Mouse (Mus musculus): ENCODE measurements around the gene Pecam1. TPM values are rescaled to one million over a fixed set of nuclear protein-coding genes. Genes with fewer than 3 reads are reported as not detected.
"Not testable (repeated sequence)": the region's sequence is repeated elsewhere in the genome, so short reads cannot be mapped to it uniquely, and the experiment has no call there.

Pecam1 gene
- 10 to 100 TPM; 18.5 to 19.7 TPM for total RNA-seq (2021)
- long read RNA-seq, partial matches to known transcripts, result 2 of 7 reads
- long read RNA-seq, other reads (novel, unspliced or antisense), result 2 of 7 reads

- DNase-seq (ENCODE audit: low spot score in 2 of 2), result no peak
These were observed at the start of gene Pecam1 for GRCm38 (mm10) chr11:106750121-106750751. Gene Pecam1, minus strand, starts transcription at chr11:106750628.

DNA sequence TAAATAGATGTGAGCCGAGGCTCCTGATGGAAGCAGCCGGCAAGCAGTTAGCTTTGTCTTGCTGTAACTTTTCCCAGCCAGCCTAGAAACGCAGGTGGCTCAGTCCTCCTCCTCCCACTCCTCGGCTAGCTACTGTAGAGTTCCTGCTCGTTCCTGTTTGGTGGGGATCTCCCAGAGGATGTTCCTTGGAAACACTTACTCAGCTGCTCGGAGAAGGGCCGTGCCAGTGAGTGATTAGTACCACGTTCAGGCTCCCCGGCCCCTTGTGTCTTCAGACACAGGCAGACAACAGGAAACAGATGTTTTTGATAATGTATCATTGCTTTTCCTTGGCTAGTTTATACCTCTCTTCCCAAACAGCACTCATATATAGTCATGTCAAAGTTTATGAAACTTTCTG is 45.3 kb upstream of the Pecam1 start:
- no peak for DNase-seq (ENCODE audit: low spot score in 2 of 2)

DNA sequence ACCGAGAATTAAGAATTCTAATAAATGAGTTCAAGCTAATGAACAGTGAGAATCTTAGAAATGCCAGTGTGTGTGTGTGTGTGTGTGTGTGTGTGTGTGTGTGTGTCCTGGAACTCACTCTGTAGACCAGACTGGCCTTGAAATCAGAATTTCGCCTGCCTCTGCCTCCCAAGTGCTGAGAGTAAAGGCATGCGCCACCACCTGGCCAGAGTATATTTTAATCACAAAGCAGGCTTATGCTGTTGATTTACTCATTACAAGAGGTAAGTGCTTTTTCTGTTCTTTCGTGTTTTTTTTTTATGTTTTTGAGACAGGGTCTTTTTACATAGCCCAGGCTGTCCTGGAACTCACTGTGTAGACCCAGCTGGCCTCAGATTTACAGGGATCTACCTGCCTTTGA is 43.4 kb upstream of the Pecam1 start:
- no peak for DNase-seq (ENCODE audit: low spot score in 2 of 2)

DNA sequence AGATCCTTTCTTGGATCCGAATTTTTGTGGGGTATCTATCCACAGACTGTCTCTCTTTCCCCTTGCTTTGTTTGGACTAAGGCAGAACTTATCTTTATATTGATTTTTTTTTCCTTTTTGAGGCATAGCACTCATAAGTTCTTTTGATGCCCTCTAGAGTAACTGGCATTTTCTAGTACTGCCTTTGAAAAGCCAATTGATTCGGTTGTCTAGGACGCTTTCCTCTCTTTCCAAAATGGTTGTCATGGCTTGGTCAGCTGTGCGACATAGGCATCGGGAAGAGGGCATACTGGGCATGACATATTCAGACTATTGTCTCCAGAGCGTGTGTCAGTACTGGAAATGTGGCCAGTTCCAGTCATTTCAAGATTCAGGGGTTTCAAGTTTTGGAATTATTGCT is 39.2 kb upstream of the Pecam1 start:
- DNase-seq (ENCODE audit: low spot score in 2 of 2), result no peak

GRCm38 (mm10) chr11:106788775-106789459 is 38.5 kb upstream of the Pecam1 start, which contains the start of the genes Ddx5 and Cep95:
Gene Ddx5, minus strand, starts transcription at chr11:106789185.
Gene Cep95, plus strand, starts transcription at chr11:106789252.
- peak; percentile 96 to 97 for DNase-seq (ENCODE audit: low spot score in 2 of 2)

DNA sequence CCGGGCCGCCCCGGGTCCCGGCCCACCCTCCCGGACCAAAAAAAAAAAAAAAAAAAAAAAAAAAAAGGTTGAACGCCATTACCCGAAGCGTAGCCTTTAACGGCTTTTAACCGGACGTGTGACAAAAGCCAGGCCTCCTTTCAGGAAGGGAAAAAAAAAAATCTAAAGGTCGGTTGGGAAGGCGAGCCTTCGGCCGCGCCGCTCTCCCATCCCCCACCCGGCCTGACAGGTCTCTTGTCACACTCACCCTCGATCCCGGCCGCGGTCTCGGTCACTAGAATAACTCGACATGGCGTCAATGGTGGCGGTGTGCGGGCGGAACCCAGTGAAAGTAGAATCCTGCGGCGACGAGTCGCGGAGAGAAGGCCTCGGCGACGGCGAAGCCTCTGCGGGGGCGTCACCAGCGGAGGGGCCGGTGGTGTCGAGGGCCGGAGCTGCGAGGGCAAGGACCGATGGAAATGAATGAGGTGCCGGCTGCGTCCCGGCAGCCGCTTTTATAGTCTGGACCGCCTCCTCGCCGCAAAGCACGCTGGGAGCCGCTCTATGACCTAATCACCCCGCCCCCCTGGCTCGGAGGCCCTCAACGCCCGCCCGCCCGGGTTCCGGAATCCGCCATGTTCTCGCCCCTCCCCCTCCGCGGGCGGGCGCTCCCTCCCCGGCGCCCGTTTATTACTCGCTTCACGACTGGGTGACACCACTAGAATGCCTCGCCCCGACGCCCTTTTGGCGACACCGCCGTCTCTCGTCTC is 37.8 kb upstream of the Pecam1 start:
- peak; percentile 99 to 100 for DNase-seq (ENCODE audit: low spot score in 2 of 2)

DNA sequence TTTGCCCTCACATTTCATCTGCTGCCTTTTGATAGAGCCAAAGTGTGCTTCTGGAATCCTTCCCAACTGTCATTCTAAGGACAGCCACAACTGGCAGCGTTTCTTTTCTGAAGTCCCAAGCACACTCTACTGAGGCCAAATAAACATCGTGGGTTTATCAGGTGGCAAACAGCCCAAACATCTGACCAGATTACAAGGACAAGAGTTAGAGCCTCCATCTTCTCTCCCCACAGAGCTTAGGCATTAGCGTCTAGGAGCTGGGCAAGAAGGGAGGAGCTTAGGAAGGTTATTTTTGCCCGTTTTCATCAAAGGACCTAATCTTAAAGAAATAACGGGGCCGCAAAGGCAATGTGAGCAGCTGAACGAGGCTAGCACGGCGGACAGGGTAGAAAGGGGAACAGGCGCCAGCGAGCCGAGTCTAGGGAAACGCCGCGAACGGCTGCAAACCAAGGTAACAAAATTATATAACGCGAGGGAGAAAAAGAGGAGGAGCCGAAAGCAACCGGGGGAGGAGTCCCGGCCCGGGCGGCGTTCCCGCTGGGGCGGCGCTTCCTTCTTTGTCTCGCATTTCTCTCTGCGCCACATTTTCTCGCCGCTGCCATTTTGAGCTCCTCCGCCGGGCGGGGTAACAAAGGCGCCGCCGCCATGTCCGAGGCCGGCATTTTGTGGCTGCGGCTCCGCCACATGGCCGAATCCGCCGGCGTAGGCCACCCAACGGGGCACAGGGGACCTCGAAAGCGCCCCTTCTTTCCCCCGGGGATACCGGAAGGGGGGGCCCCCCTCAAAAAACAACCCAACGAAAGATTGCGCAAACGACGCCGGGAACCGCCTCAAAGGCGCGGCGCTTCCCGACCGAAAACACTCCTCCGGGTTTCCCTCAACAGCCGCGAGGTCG is 37.0 kb upstream of the Pecam1 start:
- peak; percentile 87 to 93 for DNase-seq (ENCODE audit: low spot score in 2 of 2)

- DNase-seq (ENCODE audit: low spot score in 2 of 2), result no peak
These were observed 34.6 kb upstream of the Pecam1 start for GRCm38 (mm10) chr11:106785043-106785442.

DNA sequence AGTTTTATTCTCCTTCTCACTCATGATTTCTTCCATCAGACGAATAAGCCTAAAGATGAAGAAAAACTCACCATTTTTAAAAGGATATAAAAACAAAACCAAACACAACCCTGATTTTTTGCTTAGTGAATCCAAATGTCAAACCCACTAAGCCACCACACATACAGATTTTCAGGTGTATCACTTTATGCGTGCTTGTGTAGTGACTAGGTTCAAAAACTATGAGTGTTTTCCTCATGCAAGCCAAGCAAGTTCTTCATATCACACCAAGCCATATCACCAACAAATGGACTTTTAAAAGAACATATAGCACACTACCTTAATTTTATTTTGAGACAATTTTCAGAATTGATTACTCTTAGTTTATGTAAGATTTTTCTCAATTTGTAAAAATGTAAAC is 34.0 kb upstream of the Pecam1 start:
- DNase-seq (ENCODE audit: low spot score in 2 of 2), result no peak

GRCm38 (mm10) chr11:106782841-106783764 is 32.7 kb upstream of the Pecam1 start:
- no peak for DNase-seq (ENCODE audit: low spot score in 2 of 2)

GRCm38 (mm10) chr11:106782271-106782670 is 31.8 kb upstream of the Pecam1 start:
- DNase-seq (ENCODE audit: low spot score in 2 of 2), result not testable (repeated sequence)

GRCm38 (mm10) chr11:106780590-106781220 is 30.3 kb upstream of the Pecam1 start:
- no peak for DNase-seq (ENCODE audit: low spot score in 2 of 2)

GRCm38 (mm10) chr11:106780089-106780425 is 29.6 kb upstream of the Pecam1 start:
- no peak for DNase-seq (ENCODE audit: low spot score in 2 of 2)

- peak; percentile 88 to 91 for DNase-seq (ENCODE audit: low spot score in 2 of 2)
These were observed 29.1 kb upstream of the Pecam1 start, which contains the start of gene Polg2 for GRCm38 (mm10) chr11:106779388-106780088. Gene Polg2, minus strand, starts transcription at chr11:106779537.

DNA sequence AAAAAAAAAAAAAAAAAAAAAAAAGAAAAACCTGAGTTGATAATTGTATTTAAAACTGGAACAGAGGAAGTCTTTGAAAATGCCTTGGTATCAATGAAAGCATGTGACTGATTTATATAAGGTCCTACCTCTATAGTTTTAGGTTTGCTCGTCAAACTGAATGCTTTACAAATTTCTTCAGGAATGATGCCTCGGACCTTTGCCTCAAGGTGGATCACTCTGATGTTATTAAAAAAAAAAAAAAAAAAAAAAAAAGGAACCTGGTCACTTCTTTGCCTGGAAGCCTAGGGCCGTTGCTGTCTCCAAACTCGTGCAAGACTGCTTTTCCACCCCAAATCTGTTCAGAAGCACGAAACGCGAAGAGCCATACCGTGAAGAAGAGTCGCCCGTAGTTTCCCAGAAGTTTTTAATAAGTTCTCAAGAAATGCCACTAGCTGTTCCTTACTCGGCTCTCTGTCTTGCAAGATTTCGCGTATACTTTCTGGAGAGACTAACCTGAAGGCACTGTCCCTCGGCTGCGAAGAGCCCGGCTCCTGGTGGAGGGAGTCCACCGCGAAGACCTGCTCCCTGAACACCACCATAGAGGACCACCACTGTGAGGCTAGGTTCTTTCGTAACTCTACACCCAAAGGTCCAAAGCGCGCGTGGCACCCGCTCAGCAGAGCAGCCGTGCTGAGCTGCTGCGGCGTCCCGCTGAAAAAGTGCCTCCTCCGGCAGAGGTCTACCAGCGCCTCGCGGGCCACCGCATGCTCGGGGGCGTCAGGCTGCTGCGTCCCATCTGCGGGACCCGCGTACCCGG is 28.4 kb upstream of the Pecam1 start:
- no peak for DNase-seq (ENCODE audit: low spot score in 2 of 2)

GRCm38 (mm10) chr11:106778132-106778531 is 27.7 kb upstream of the Pecam1 start:
- DNase-seq (ENCODE audit: low spot score in 2 of 2), result no peak

DNA sequence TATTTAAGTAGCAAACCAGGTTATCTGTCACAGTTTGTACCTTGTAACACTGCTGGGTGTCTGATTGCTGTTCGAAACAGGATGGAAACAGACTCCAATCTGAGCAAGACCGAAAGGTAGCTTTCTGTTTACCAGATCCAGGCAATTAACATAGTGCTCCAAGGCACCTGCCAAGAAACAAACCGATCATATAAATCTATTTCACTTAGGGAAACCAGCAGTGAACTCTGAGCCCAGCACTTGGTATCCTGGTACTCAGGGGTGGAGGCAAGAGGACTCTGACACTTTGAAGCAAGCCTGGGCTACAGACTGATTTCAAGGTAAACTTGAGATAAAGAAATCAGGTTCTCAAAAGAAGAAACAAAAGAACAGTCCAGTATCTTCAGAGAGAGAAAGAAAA is 27.0 kb upstream of the Pecam1 start:
- no peak for DNase-seq (ENCODE audit: low spot score in 2 of 2)

DNA sequence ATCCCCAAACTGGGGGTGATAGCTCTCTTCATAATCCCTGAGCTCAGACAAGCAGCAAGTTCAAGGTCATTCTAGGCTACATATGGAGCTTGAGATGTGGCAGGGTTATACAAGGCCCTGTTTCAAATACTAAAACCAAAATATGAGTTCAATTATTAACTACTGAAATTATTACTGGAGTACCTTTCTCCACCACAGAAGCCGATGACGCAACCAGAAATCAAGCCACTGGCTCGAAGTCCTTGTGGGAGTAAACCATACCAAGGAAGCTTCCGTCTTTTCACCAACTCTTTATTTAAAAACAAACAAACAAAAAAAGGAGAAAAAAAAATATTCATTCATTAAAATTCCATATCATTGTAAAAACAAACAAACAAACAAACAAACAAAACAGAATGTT is 26.5 kb upstream of the Pecam1 start:
- DNase-seq (ENCODE audit: low spot score in 2 of 2), result no peak

All from layer of hippocampus, postnatal 10 days (tissue).